In genomic region chr1:175670042-175670441, GRCm38 (mm10) we compare ENCODE assay signal across 21 mouse cellular contexts. TPM values are rescaled to one million over a fixed set of nuclear protein-coding genes. Genes with fewer than 3 reads are reported as not detected.
"Had no signal": no experiment of that assay in that cellular context is flagged by ENCODE, and none has a peak within 500 bp of the region (broad histone marks: within the 10 kb centered on the region; RNA-seq: fewer than 3 reads in every experiment).

No protein-coding gene starts in this region.

- DNase-seq: kidney, postnatal 25 days; lung, adult 2 months; lung, postnatal 36 days; right cerebral cortex, postnatal 4 days; spleen, adult 18-20 months; thymus, adult 2 months; thymus, postnatal 25 days had no signal

- ATAC-seq: lung, postnatal 0 days had no signal

RNA-seq across cellular contexts. Expression of gene Wdr64, which starts 28.4 kb away (rescaled TPM):
- total RNA-seq: layer of hippocampus, postnatal 25 days; left cerebral cortex, adult 2 months; midbrain, postnatal 0 days had no signal
- polyA plus RNA-seq: kidney, embryonic 16.5 days; limb, embryonic 10.5 days; limb, embryonic 14.5 days; liver, embryonic 11.5 days; liver, embryonic 15.5 days; lung, adult 2 months; lung, postnatal 0 days; midbrain, embryonic 12.5 days; midbrain, postnatal 0 days; neural tube, embryonic 14.5 days; stomach, embryonic 15.5 days; thymus, adult 2 months; urinary bladder, adult 2 months had no signal

RNA-seq across cellular contexts. Expression of gene Kmo, which starts 49.9 kb away (rescaled TPM):
- total RNA-seq: layer of hippocampus, postnatal 25 days; left cerebral cortex, postnatal 14 days; midbrain, postnatal 0 days had no signal
- polyA plus RNA-seq: limb, embryonic 10.5 days; midbrain, postnatal 0 days; neural tube, embryonic 14.5 days had no signal
